Mouse (Mus musculus): ENCODE results near the gene D430019H16Rik. TPM values are rescaled to one million over a fixed set of nuclear protein-coding genes. Genes with fewer than 3 reads are reported as not detected.

The D430019H16Rik gene
- polyA plus RNA-seq, 1 experiment = not detected

DNA sequence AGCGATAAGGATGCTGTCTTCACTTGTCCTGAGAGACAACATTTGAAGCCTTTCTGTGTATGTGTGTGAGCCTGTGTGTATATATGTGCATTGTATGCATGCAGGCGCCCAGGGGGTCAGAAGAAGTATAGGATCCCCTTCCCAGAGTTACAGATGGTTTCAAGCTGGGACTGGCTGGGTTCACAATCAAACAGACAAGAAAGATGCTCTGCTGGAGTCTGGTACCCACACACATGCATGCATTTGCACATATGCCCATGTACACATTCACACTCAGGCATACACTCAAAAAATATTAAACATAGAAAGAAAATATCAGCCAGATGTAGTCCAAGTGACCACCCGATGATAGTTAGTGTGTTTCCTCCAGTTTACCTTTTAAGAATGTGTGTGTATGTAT, 88.9 kb downstream of the D430019H16Rik start:
- TF ChIP-seq TAL1 (IDR thresholded peaks at IDR 0.05; ENCODE audit: low read length) (no peak), GATA1 (IDR thresholded peaks at IDR 0.05; ENCODE audit: low read length) (no peak)
- Histone ChIP-seq H3K4me3 (replicated peaks) (no peak overlapping the region), H3K36me3 (ENCODE audit: control insufficient read depth) (no peaks in the 10 kb centered on the region), H3K27me3 (ENCODE audit: control insufficient read depth) (no peaks in the 10 kb centered on the region), H3K4me1 (ENCODE audit: control insufficient read depth) (no peaks in the 10 kb centered on the region), H3K9me3 (ENCODE audit: control insufficient read depth, low read length) (peaks cover 7% of the 10 kb centered on the region)

Other genes starting within 250 kb of the D430019H16Rik start
- gene Tcl1, start 231.1 kb upstream of the D430019H16Rik start, polyA plus RNA-seq (2012) = not detected in 2 replicates
- not detected in 2 replicates for gene Tunar, start 120.0 kb upstream of the D430019H16Rik start, polyA plus RNA-seq (2012)
- gene Bdkrb2, start 109.4 kb downstream of the D430019H16Rik start, polyA plus RNA-seq (2012) = not detected in 2 replicates
- gene Bdkrb1, start 149.2 kb downstream of the D430019H16Rik start, polyA plus RNA-seq (2012) = not detected in 2 replicates
- gene Gskip, start 231.0 kb downstream of the D430019H16Rik start, polyA plus RNA-seq (2012) = 0.02 and 0.04 TPM in 2 replicates
- 0.63 and 0.76 TPM in 2 replicates for gene Atg2b, start 231.4 kb downstream of the D430019H16Rik start, polyA plus RNA-seq (2012)

Measured in erythroblast, embryonic 14.5 days (primary cell).